Mouse (Mus musculus): Measurements from ENCODE around the gene Tomm20.

- TF ChIP-seq POLR2A (IDR thresholded peaks at IDR 0.05; ENCODE audit: low read depth, low read length), result no peak
- TF ChIP-seq CTCF (IDR thresholded peaks at IDR 0.05; ENCODE audit: extremely low read depth, insufficient read length, insufficient replicate concordance, low read depth, low read length), result no peak
Measured at GRCm38 (mm10) chr8:126913241-126914106, 32.2 kb downstream of the Tomm20 start.
